Mouse (Mus musculus) midbrain, embryonic 11.5 days (tissue): ENCODE measurements around the gene Pip4k2b. TPM values are rescaled to one million over a fixed set of nuclear protein-coding genes. Genes with fewer than 3 reads are reported as not detected.
A peak's percentile ranks its signal among the peaks of the same experiment; 100 is the strongest.

Experiments
- ATAC-seq: fragments of 200-750 bp; cut with Nextera tagmentation; 2 replicates; pipeline ENCODE4 v1.8.0; 2017; ENCODE audit warnings: moderate TSS enrichment, moderate library complexity; ENCODE audit not compliant: low FRiP score
- DNase-seq: peaks from one replicate; pipeline ENCODE4 v3.0.0; 2015; ENCODE audit warnings: low spot score; ENCODE audit errors: missing footprints
- H3K27ac ChIP-seq: fragments of 300-500 bp; sonication (generic); 2 replicates; pipeline ENCODE4 v1.5.1; 2014; ENCODE audit warnings: low read depth, low read length
- H3K27me3 ChIP-seq: fragments of 300-500 bp; sonication (generic); 2 replicates; pipeline ENCODE4 v1.6.1; 2014; ENCODE audit warnings: mild to moderate bottlenecking, low read length, moderate library complexity, mixed read lengths; ENCODE audit not compliant: control insufficient read depth, insufficient read depth
- H3K36me3 ChIP-seq: fragments of 300-500 bp; sonication (generic); 2 replicates; pipeline ENCODE4 v1.6.1; 2014; ENCODE audit warnings: mild to moderate bottlenecking, low read length, moderate library complexity, mixed read lengths; ENCODE audit not compliant: control insufficient read depth, insufficient read depth
- H3K4me1 ChIP-seq: fragments of 300-500 bp; sonication (generic); 2 replicates; pipeline ENCODE4 v1.6.1; 2014; ENCODE audit warnings: low read length; ENCODE audit not compliant: control insufficient read depth, insufficient read depth
- H3K4me2 ChIP-seq: fragments of 300-500 bp; sonication (generic); 2 replicates; pipeline ENCODE4 v1.6.1; 2014; ENCODE audit warnings: mild to moderate bottlenecking, moderate library complexity
- H3K4me3 ChIP-seq: fragments of 300-500 bp; sonication (generic); 2 replicates; pipeline ENCODE4 v1.5.1; 2014; ENCODE audit warnings: low read depth, low read length
- H3K9ac ChIP-seq: fragments of 300-500 bp; sonication (generic); 2 replicates; pipeline ENCODE4 v1.6.1; 2014; ENCODE audit warnings: low read length
- H3K9me3 ChIP-seq: fragments of 300-500 bp; sonication (generic); 2 replicates; pipeline ENCODE4 v1.6.1; 2016; ENCODE audit warnings: low read length; ENCODE audit not compliant: control insufficient read depth
- WGBS: fragments of 180-500 bp; shearing (Covaris S2); extraction: QIAGEN DNeasy Blood & Tissue Kit; methylation state at CpG from one replicate; pipeline ENCODE4 v1.1.7; 2014; 5-methylcytosine and 5-hydroxymethylcytosine counted together
- polyA plus RNA-seq: library from polyadenylated mRNA; unstranded; fragments of >200 nt; fragmentation: Nextera tagmentation; extraction: Ambion mirVana; gene quantifications from 2 replicates; pipeline ENCODE4 v1.2.1, GENCODE M21; 2014

Pip4k2b gene
- polyA plus RNA-seq, 1 experiment from 2014 or later: 2.4 TPM

DNA sequence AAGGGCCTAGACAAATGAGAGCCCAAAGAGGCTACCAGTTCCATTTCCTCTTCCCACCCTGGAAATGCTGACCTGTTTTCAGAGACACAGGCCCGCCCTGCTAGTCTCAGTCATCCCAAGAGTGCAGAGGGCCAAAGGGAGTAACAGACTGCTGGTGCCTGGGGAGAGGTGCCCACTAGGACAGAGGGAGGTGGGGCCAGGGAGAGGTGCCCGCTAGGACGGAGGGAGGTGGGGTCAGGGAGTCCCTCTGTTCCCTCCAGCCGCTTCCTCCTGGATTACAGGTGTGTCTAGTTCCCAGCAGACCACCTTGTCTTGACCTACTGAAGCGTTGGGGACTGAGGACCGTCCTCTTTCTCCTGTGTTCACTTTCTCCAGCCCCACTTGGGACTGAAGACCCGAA, 59.7 kb downstream of the Pip4k2b start:
- Histone ChIP-seq H3K36me3 (peaks cover 12% of the 10 kb centered on the region; the same call in 1 of the 2 replicates), H3K4me2 (no peak overlapping the region; the same call in 1 of the 2 replicates), H3K9ac (no peak overlapping the region), H3K4me3 (no peak overlapping the region), H3K4me1 (peaks cover 6% of the 10 kb centered on the region), H3K9me3 (no peaks in the 10 kb centered on the region), H3K27me3 (no peaks in the 10 kb centered on the region), H3K27ac (no peak overlapping the region)
- ATAC-seq (no peak), DNase-seq (no peak)
- 49% methylated on average over 7 of the region's 7 CpGs for WGBS

DNA sequence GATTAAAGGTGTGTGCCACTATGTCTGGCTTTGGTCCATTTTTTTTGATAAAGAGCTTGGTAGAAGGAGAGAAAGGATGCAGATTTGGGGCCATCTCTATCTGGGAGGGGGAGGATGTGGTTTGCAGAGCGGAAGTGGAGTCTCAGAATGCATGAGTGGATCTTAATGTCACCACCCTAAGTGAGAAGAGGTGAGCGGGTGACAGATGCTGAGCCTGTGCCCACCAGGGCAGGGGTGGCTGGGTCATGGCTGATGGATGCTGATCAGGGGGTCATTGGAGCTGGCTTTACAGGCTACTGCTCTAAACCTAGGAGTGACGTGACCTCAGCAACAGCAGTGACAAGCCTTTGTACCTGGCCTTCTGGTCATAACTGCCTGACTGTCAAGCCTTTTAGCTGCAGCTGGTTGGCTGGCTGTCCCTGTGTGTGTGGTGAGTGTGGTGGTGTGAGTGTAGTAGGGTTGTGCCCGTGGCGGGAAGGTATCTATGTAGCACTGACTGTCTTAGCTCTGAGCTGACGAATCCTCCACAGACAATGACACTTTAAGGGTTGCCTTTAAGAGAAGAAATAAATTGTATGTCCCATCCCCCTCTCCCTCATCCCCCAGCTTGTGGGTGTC, 60.3 kb downstream of the Pip4k2b start:
- 85% methylated on average over 6 of the region's 6 CpGs for WGBS
- ATAC-seq: no peak
- Histone ChIP-seq H3K4me1 (peaks cover 6% of the 10 kb centered on the region), H3K4me3 (no peak overlapping the region), H3K9me3 (no peaks in the 10 kb centered on the region), H3K36me3 (peaks cover 12% of the 10 kb centered on the region; the same call in 1 of the 2 replicates), H3K27me3 (no peaks in the 10 kb centered on the region), H3K9ac (no peak overlapping the region), H3K4me2 (no peak overlapping the region), H3K27ac (no peak overlapping the region)
- DNase-seq: no peak

- H3K4me2 ChIP-seq: no peak overlapping the region
- no peak for ATAC-seq
- no peaks in the 10 kb centered on the region for H3K9me3 ChIP-seq
- no peak for DNase-seq
- H3K9ac ChIP-seq: no peak overlapping the region
- peaks cover 14% of the 10 kb centered on the region; the same call in 1 of the 2 replicates for H3K36me3 ChIP-seq
- no peaks in the 10 kb centered on the region for H3K27me3 ChIP-seq
- no peak overlapping the region for H3K27ac ChIP-seq
- WGBS: 89% methylated on average over 6 of the region's 6 CpGs
- peaks cover 14% of the 10 kb centered on the region for H3K4me1 ChIP-seq
- no peak overlapping the region for H3K4me3 ChIP-seq
These were observed 61.9 kb downstream of the Pip4k2b start for GRCm38 (mm10) chr11:97682504-97683055.

GRCm38 (mm10) chr11:97680430-97680829, 64.1 kb downstream of the Pip4k2b start:
- Histone ChIP-seq H3K4me3 (no peak overlapping the region), H3K4me2 (no peak overlapping the region), H3K27ac (no peak overlapping the region), H3K9ac (no peak overlapping the region), H3K36me3 (peaks cover 14% of the 10 kb centered on the region; the same call in 1 of the 2 replicates), H3K9me3 (no peaks in the 10 kb centered on the region), H3K27me3 (no peaks in the 10 kb centered on the region), H3K4me1 (peaks cover 25% of the 10 kb centered on the region)
- ATAC-seq (no peak), DNase-seq (no peak)
- WGBS: 87% methylated on average over 12 of the region's 12 CpGs

DNA sequence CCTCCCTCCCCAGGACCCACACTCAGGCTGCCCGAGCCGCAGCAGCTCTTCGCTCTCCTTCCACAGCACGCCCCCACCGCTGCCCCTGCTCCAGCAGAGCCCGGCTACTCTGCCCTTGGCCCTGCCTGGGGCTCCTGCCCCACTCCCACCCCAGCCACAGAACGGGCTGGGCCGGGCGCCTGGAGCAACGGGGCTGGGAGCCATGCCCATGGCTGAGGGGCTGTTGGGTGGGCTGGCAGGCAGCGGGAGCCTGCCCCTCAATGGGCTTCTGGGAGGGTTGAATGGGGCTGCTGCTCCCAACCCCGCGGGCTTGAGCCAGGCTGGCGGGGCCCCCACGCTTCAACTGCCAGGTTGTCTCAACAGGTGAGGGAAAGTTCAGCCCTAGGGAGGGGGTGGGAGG, 66.2 kb downstream of the Pip4k2b start:
- Histone ChIP-seq H3K4me1 (peaks cover 24% of the 10 kb centered on the region), H3K9me3 (no peaks in the 10 kb centered on the region), H3K4me3 (no peak overlapping the region), H3K9ac (peak overlapping the region; percentile 30; the same call in 1 of the 2 replicates), H3K36me3 (peaks cover 20% of the 10 kb centered on the region), H3K27me3 (no peaks in the 10 kb centered on the region), H3K27ac (no peak overlapping the region), H3K4me2 (no peak overlapping the region)
- no peak for DNase-seq
- WGBS: 62% methylated on average over 15 of the region's 15 CpGs
- no peak; the same call in 1 of the 2 replicates for ATAC-seq

GRCm38 (mm10) chr11:97677842-97678241, 66.7 kb downstream of the Pip4k2b start:
- peaks cover 23% of the 10 kb centered on the region for H3K36me3 ChIP-seq
- ATAC-seq (peak; percentile 55; the same call in 1 of the 2 replicates), DNase-seq (no peak)
- peak overlapping the region; percentile 30; the same call in 1 of the 2 replicates for H3K9ac ChIP-seq
- H3K4me3 ChIP-seq: no peak overlapping the region
- peaks cover 24% of the 10 kb centered on the region for H3K4me1 ChIP-seq
- H3K4me2 ChIP-seq: no peak overlapping the region
- 0 out of 2 replicates have a peak overlapping the region, but pooled peaks have one; percentile 36 for H3K27ac ChIP-seq
- no peaks in the 10 kb centered on the region for H3K27me3 ChIP-seq
- 28% methylated on average over 8 of the region's 8 CpGs for WGBS
- no peaks in the 10 kb centered on the region for H3K9me3 ChIP-seq

- Histone ChIP-seq H3K4me1 (peaks cover 24% of the 10 kb centered on the region), H3K4me2 (no peak overlapping the region), H3K9me3 (no peaks in the 10 kb centered on the region), H3K27ac (0 out of 2 replicates have a peak overlapping the region, but pooled peaks have one; percentile 36), H3K9ac (peak overlapping the region; percentile 4), H3K27me3 (no peaks in the 10 kb centered on the region), H3K4me3 (no peak overlapping the region), H3K36me3 (peaks cover 23% of the 10 kb centered on the region)
- WGBS: 36% methylated on average over 15 of the region's 15 CpGs
- ATAC-seq (no peak), DNase-seq (no peak)
These were observed 67.1 kb downstream of the Pip4k2b start for GRCm38 (mm10) chr11:97677381-97677780.

DNA sequence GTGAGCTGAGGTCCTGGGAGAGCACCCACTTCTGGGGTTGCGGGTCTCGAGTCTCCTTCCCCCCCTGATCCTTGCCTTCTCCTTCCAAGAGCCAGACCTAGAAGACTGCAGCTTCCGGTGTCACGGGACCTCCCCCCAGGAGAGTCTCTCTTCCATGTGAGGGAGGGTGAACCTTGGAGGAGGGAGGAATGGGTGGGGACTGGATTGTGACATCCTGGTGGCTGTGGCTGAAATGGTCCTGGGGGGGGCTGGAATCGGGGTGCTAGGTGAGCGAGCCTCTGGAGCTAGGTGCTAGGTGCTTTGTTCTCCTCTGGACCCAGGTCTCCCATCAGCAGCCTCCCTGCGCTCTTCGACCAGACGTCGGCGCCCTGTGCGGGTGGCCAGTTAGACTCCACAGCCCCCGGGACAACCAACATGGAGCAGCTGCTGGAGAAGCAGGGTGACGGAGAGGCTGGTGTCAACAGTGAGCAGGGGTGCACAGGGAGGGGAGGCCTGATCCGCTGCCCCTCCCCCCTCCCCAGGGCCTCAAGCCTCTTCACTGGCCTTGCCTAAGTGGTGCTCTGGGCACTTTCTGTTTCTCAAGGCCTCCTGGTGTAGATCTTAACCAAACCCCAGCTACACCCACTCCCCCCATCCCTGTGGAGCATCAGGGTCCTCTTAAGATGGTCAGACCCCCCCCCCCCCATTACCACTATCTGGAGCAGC, 68.3 kb downstream of the Pip4k2b start:
- WGBS: 82% methylated on average over 14 of the region's 15 CpGs
- Histone ChIP-seq H3K27me3 (no peaks in the 10 kb centered on the region), H3K4me3 (no peak overlapping the region), H3K4me2 (no peak overlapping the region), H3K9me3 (no peaks in the 10 kb centered on the region), H3K27ac (no peak overlapping the region), H3K4me1 (peaks cover 24% of the 10 kb centered on the region), H3K36me3 (peaks cover 23% of the 10 kb centered on the region), H3K9ac (no peak overlapping the region)
- ATAC-seq: peak; percentile 7; the same call in 1 of the 2 replicates
- no peak for DNase-seq

DNA sequence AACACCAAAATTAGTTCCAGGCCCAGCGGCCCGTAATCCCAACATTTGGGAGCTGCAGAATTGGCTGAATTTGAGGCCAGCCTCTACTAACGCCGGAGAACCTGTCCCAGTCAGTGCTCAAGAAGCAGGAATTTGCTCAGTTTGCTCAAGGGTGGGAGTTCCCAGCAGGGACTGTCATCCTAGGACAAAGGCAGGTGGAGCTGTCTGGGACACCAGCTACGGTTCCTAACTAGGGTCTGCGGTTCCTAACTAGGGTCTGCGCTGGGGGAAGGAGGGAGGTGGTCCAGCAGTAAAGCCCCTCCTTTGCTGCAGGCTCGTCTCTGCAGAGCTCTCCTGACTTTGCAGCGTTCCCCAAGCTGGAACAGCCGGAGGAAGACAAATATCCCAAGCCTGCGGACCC, 71.4 kb downstream of the Pip4k2b start:
- Histone ChIP-seq H3K4me2 (no peak overlapping the region), H3K27me3 (no peaks in the 10 kb centered on the region), H3K9me3 (no peaks in the 10 kb centered on the region), H3K36me3 (peaks cover 18% of the 10 kb centered on the region), H3K27ac (no peak overlapping the region), H3K4me1 (peaks cover 29% of the 10 kb centered on the region), H3K9ac (no peak overlapping the region), H3K4me3 (no peak overlapping the region)
- ATAC-seq: no peak
- no peak for DNase-seq
- WGBS: 83% methylated on average over 11 of the region's 11 CpGs
